In genomic region chr7:19319458-19319857, GRCm38 (mm10) we compare ENCODE assay signal across 8 mouse cellular contexts. TPM values are rescaled to one million over a fixed set of nuclear protein-coding genes. Genes with fewer than 3 reads are reported as not detected.
A peak's percentile ranks its signal among the peaks of the same experiment; 100 is the strongest.
DNase-seq lines count a peak whose midpoint lies in the region; ATAC-seq lines count a peak whose summit lies in the region.

No protein-coding gene starts in this region.

- H3K27me3 ChIP-seq in kidney, embryonic 15.5 days: peaks cover 63% of the 10 kb centered on the region
- peaks cover 35% of the 10 kb centered on the region for H3K27me3 ChIP-seq in hindbrain, embryonic 13.5 days
- H3K27me3 ChIP-seq in midbrain, embryonic 11.5 days (ENCODE audit: control insufficient read depth, insufficient read depth, low read length): peaks cover 2% of the 10 kb centered on the region

- H3K9me3 ChIP-seq in kidney, embryonic 15.5 days (replicated peaks): no peaks in the 10 kb centered on the region
- no peaks in the 10 kb centered on the region for H3K9me3 ChIP-seq in hindbrain, embryonic 13.5 days
- no peaks in the 10 kb centered on the region for H3K9me3 ChIP-seq in midbrain, embryonic 11.5 days (ENCODE audit: control insufficient read depth, low read length)

- 9% methylated on average over 9 of the region's 9 CpGs for WGBS in kidney, embryonic 15.5 days
- 18% methylated on average over 9 of the region's 9 CpGs for WGBS in hindbrain, embryonic 13.5 days
- WGBS in midbrain, embryonic 11.5 days: 20% methylated on average over 9 of the region's 9 CpGs

- H3K4me2 ChIP-seq in kidney, embryonic 15.5 days: peak overlapping the region; percentile 86
- H3K4me2 ChIP-seq in hindbrain, embryonic 13.5 days: peak overlapping the region; percentile 77
- H3K4me2 ChIP-seq in midbrain, embryonic 11.5 days: peak overlapping the region; percentile 72

- no peaks in the 10 kb centered on the region for H3K36me3 ChIP-seq in kidney, embryonic 15.5 days
- H3K36me3 ChIP-seq in hindbrain, embryonic 13.5 days: no peaks in the 10 kb centered on the region
- H3K36me3 ChIP-seq in midbrain, embryonic 11.5 days (ENCODE audit: control insufficient read depth, insufficient read depth, low read length): no peaks in the 10 kb centered on the region

- no peak for DNase-seq in kidney, postnatal 14 days
- no peak for DNase-seq in midbrain, embryonic 11.5 days (ENCODE audit: low spot score, missing footprints)
- DNase-seq in gastrocnemius, adult 8-10 months (ENCODE audit: low spot score in 2 of 2): no peak
- DNase-seq in yolk sac, embryonic 10.5 days (ENCODE audit: low spot score): no peak
- no peak for DNase-seq in gastrocnemius, postnatal 10 days

- peaks cover 16% of the 10 kb centered on the region for H3K4me1 ChIP-seq in kidney, embryonic 15.5 days
- peaks cover 15% of the 10 kb centered on the region for H3K4me1 ChIP-seq in hindbrain, embryonic 13.5 days (replicated peaks)
- peaks cover 12% of the 10 kb centered on the region for H3K4me1 ChIP-seq in midbrain, embryonic 11.5 days (ENCODE audit: control insufficient read depth, insufficient read depth, low read length)

- ATAC-seq in kidney, embryonic 15.5 days (replicated peaks; ENCODE audit: low FRiP score): peak; percentile 74
- peak; percentile 33 for ATAC-seq in activated CD4-positive, CD25-positive, alpha-beta regulatory T cell, adult 4 months
- peak; percentile 77 for ATAC-seq in hindbrain, embryonic 13.5 days (ENCODE audit: low FRiP score)
- peak; percentile 82 for ATAC-seq in midbrain, embryonic 11.5 days (ENCODE audit: low FRiP score)

- peak overlapping the region; percentile 45 for H3K9ac ChIP-seq in kidney, embryonic 15.5 days
- peak overlapping the region; percentile 71 for H3K9ac ChIP-seq in hindbrain, embryonic 13.5 days
- H3K9ac ChIP-seq in midbrain, embryonic 11.5 days (ENCODE audit: low read length): peak overlapping the region; percentile 42; the same call in 1 of the 2 replicates

- H3K27ac ChIP-seq in kidney, embryonic 15.5 days: 0 out of 2 replicates have a peak overlapping the region, but pooled peaks have one; percentile 34
- H3K27ac ChIP-seq in hindbrain, embryonic 13.5 days: peak overlapping the region; percentile 55; the same call in 1 of the 2 replicates
- H3K27ac ChIP-seq in midbrain, embryonic 11.5 days (ENCODE audit: low read depth, low read length): no peak overlapping the region

- H3K4me3 ChIP-seq in kidney, embryonic 15.5 days (replicated peaks): peak overlapping the region; percentile 52
- H3K4me3 ChIP-seq in hindbrain, embryonic 13.5 days: peak overlapping the region; percentile 53
- H3K4me3 ChIP-seq in midbrain, embryonic 11.5 days (ENCODE audit: low read depth, low read length): peak overlapping the region; percentile 38

RNA-seq across cellular contexts. Expression of gene Fosb, which starts 9.6 kb away (rescaled TPM):
- polyA plus RNA-seq in kidney, embryonic 15.5 days (2015; fragmentation: Nextera tagmentation; extraction: Ambion mirVana): 0.09 and 0.26 TPM in 2 replicates
- 1 to 10 TPM in 1 of 2 experiments, under 1 TPM in 1; 0.79 to 1.1 TPM for polyA plus RNA-seq in activated CD4-positive, CD25-positive, alpha-beta regulatory T cell, adult 4 months (2017; shearing (Covaris generic))
- 0.06 and 0.08 TPM in 2 replicates for polyA plus RNA-seq in hindbrain, embryonic 13.5 days (2015; fragmentation: Nextera tagmentation; extraction: Ambion mirVana)
- 0.04 TPM in 1 of 2 replicates, not detected in the other for polyA plus RNA-seq in midbrain, embryonic 11.5 days (2014; fragmentation: Nextera tagmentation; extraction: Ambion mirVana)
- under 1 TPM; 0.16 to 0.86 (median 0.30) TPM for total RNA-seq in gastrocnemius, adult 8-10 months (2022)
- total RNA-seq in gastrocnemius, postnatal 10 days (2021): 1 to 10 TPM in 1 of 2 experiments, under 1 TPM in 1; 0.80 to 1.7 TPM

RNA-seq across cellular contexts. Expression of gene Ercc1, which starts 25.1 kb away (rescaled TPM):
- polyA plus RNA-seq in kidney, embryonic 15.5 days (2015; fragmentation: Nextera tagmentation; extraction: Ambion mirVana): 85.7 and 87.2 TPM in 2 replicates
- polyA plus RNA-seq in activated CD4-positive, CD25-positive, alpha-beta regulatory T cell, adult 4 months (2017; shearing (Covaris generic)): 10 to 100 TPM; 61.1 to 72.3 TPM
- polyA plus RNA-seq in hindbrain, embryonic 13.5 days (2015; fragmentation: Nextera tagmentation; extraction: Ambion mirVana): 84.9 and 96.6 TPM in 2 replicates
- polyA plus RNA-seq in midbrain, embryonic 11.5 days (2014; fragmentation: Nextera tagmentation; extraction: Ambion mirVana): 111 and 118 TPM in 2 replicates
- 10 to 100 TPM; 27.1 to 33.7 (median 28.7) TPM for total RNA-seq in gastrocnemius, adult 8-10 months (2022)
- total RNA-seq in gastrocnemius, postnatal 10 days (2021): 10 to 100 TPM; 31.9 to 35.9 TPM

RNA-seq across cellular contexts. Expression of gene Rtn2, which starts 37.0 kb away (rescaled TPM):
- polyA plus RNA-seq in kidney, embryonic 15.5 days (2015; fragmentation: Nextera tagmentation; extraction: Ambion mirVana): 8.3 and 9.2 TPM in 2 replicates
- not detected for polyA plus RNA-seq in activated CD4-positive, CD25-positive, alpha-beta regulatory T cell, adult 4 months (2017; shearing (Covaris generic))
- polyA plus RNA-seq in hindbrain, embryonic 13.5 days (2015; fragmentation: Nextera tagmentation; extraction: Ambion mirVana): 101 and 104 TPM in 2 replicates
- polyA plus RNA-seq in midbrain, embryonic 11.5 days (2014; fragmentation: Nextera tagmentation; extraction: Ambion mirVana): 48.5 and 53.2 TPM in 2 replicates
- 1,000 to 10,000 TPM; 1,093 to 1,223 (median 1,133) TPM for total RNA-seq in gastrocnemius, adult 8-10 months (2022)
- total RNA-seq in gastrocnemius, postnatal 10 days (2021): 100 to 1,000 TPM; 669 to 730 TPM

RNA-seq across cellular contexts. Expression of gene Ppm1n, which starts 39.6 kb away (rescaled TPM):
- 0.13 TPM in 1 of 2 replicates, not detected in the other for polyA plus RNA-seq in kidney, embryonic 15.5 days (2015; fragmentation: Nextera tagmentation; extraction: Ambion mirVana)
- polyA plus RNA-seq in activated CD4-positive, CD25-positive, alpha-beta regulatory T cell, adult 4 months (2017; shearing (Covaris generic)): 1 to 10 TPM; 1.1 to 1.2 TPM
- polyA plus RNA-seq in hindbrain, embryonic 13.5 days (2015; fragmentation: Nextera tagmentation; extraction: Ambion mirVana): 0.49 and 0.69 TPM in 2 replicates
- 0.18 and 0.50 TPM in 2 replicates for polyA plus RNA-seq in midbrain, embryonic 11.5 days (2014; fragmentation: Nextera tagmentation; extraction: Ambion mirVana)
- under 1 TPM in 2 of 4 experiments, not detected in 2; 0.40 to 0.80 TPM for total RNA-seq in gastrocnemius, adult 8-10 months (2022)
- not detected for total RNA-seq in gastrocnemius, postnatal 10 days (2021)

RNA-seq across cellular contexts. Expression of gene Cd3eap, which starts 39.8 kb away (rescaled TPM):
- 27.0 and 28.3 TPM in 2 replicates for polyA plus RNA-seq in kidney, embryonic 15.5 days (2015; fragmentation: Nextera tagmentation; extraction: Ambion mirVana)
- polyA plus RNA-seq in activated CD4-positive, CD25-positive, alpha-beta regulatory T cell, adult 4 months (2017; shearing (Covaris generic)): 10 to 100 TPM; 19.4 to 20.2 TPM
- 20.9 and 22.1 TPM in 2 replicates for polyA plus RNA-seq in hindbrain, embryonic 13.5 days (2015; fragmentation: Nextera tagmentation; extraction: Ambion mirVana)
- polyA plus RNA-seq in midbrain, embryonic 11.5 days (2014; fragmentation: Nextera tagmentation; extraction: Ambion mirVana): 15.1 and 15.4 TPM in 2 replicates
- total RNA-seq in gastrocnemius, adult 8-10 months (2022): 10 to 100 TPM in 3 of 4 experiments, 1 to 10 TPM in 1; 8.9 to 13.9 (median 11.2) TPM
- 1 to 10 TPM; 7.8 to 9.8 TPM for total RNA-seq in gastrocnemius, postnatal 10 days (2021)
